Mouse (Mus musculus) heart, postnatal 0 days (tissue): ENCODE measurements around the gene Adora2b.

Source experiments
- CTCF ChIP-seq: IDR thresholded peaks from 2 replicates; pipeline ENCODE4 v1.5.1; 2016; ENCODE audit warnings: antibody characterized with exemption, control low read depth, low read depth
- EP300 ChIP-seq: IDR thresholded peaks from 2 replicates; pipeline ENCODE4 v1.6.1; 2016; ENCODE audit warnings: antibody characterized with exemption, low read depth

DNA sequence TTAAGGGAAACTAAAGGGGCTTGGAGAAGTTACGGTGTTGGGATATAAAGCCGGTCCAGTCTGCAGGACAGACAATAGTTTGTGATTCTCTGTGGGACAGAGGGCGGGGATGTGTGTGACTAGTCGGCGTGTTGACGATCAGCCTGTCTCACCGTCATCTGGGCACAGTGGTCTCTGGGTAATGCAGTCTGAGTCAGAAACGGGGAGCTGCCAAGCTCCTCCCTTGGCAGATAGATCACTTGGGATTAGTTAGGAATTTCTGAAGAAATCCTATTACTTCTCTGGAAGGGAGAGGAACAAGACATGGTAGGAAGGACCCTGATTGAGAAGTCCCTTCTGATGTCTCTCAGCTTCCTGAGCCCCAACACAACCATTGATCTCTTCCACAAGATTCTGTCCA is 4.9 kb upstream of the Adora2b start:
- TF ChIP-seq CTCF (no peak), EP300 (no peak)
